ENCODE assay signal across 8 mouse cellular contexts in genomic region chr11:106762139-106762799, GRCm38 (mm10). TPM values are rescaled to one million over a fixed set of nuclear protein-coding genes. Genes with fewer than 3 reads are reported as not detected.
DNase-seq lines count a peak whose midpoint lies in the region; ATAC-seq and TF ChIP-seq lines count a peak whose summit lies in the region.

No protein-coding gene starts in this region.

- no peak overlapping the region for H3K4me3 ChIP-seq in layer of hippocampus, adult 2 months
- no peak overlapping the region for H3K4me3 ChIP-seq in embryonic facial prominence, embryonic 12.5 days
- H3K4me3 ChIP-seq in intestine, embryonic 15.5 days (replicated peaks): no peak overlapping the region

- H3K36me3 ChIP-seq in embryonic facial prominence, embryonic 12.5 days: peaks cover 21% of the 10 kb centered on the region
- 0 out of 2 replicates have a peak, but pooled peaks cover 3% of the 10 kb centered on the region for H3K36me3 ChIP-seq in intestine, embryonic 15.5 days

- peak overlapping the region; percentile 39; the same call in 1 of the 2 replicates for H3K27ac ChIP-seq in layer of hippocampus, adult 2 months
- H3K27ac ChIP-seq in embryonic facial prominence, embryonic 12.5 days: peak overlapping the region; percentile 80
- H3K27ac ChIP-seq in intestine, embryonic 15.5 days: peak overlapping the region; percentile 84

- no peak for DNase-seq in layer of hippocampus, adult 2 months (ENCODE audit: low spot score in 2 of 2)
- no peak for DNase-seq in layer of hippocampus, postnatal 14 days (ENCODE audit: low spot score in 2 of 2)
- peak; percentile 66 to 81 for DNase-seq in lung, postnatal 4 days
- peak; percentile 32 to 55 for DNase-seq in thymus, adult 18-20 months
- no peak for DNase-seq in retina, embryonic 14.5 days (ENCODE audit: low spot score)
- DNase-seq in urinary bladder, postnatal 25 days (ENCODE audit: low spot score): no peak

- peak; percentile 84 for ATAC-seq in embryonic facial prominence, embryonic 12.5 days (ENCODE audit: insufficient number of reproducible peaks, insufficient read depth, low FRiP score, low TSS enrichment)
- ATAC-seq in intestine, embryonic 15.5 days: peak; percentile 72

- WGBS in embryonic facial prominence, embryonic 12.5 days: 27% methylated on average over 5 of the region's 5 CpGs
- WGBS in intestine, embryonic 15.5 days: 23% methylated on average over 5 of the region's 5 CpGs

- no peak for TF ChIP-seq CTCF in layer of hippocampus, adult 2 months (conservative IDR thresholded peaks at IDR 0.05)

- peaks cover 18% of the 10 kb centered on the region for H3K4me1 ChIP-seq in embryonic facial prominence, embryonic 12.5 days
- peaks cover 17% of the 10 kb centered on the region for H3K4me1 ChIP-seq in intestine, embryonic 15.5 days (replicated peaks)

- no peaks in the 10 kb centered on the region for H3K27me3 ChIP-seq in embryonic facial prominence, embryonic 12.5 days
- H3K27me3 ChIP-seq in intestine, embryonic 15.5 days (replicated peaks): no peaks in the 10 kb centered on the region

- no peak overlapping the region; the same call in 1 of the 2 replicates for H3K4me2 ChIP-seq in embryonic facial prominence, embryonic 12.5 days (replicated peaks)
- H3K4me2 ChIP-seq in intestine, embryonic 15.5 days (replicated peaks): no peak overlapping the region

- H3K9me3 ChIP-seq in embryonic facial prominence, embryonic 12.5 days: no peaks in the 10 kb centered on the region
- no peaks in the 10 kb centered on the region for H3K9me3 ChIP-seq in intestine, embryonic 15.5 days

- H3K9ac ChIP-seq in embryonic facial prominence, embryonic 12.5 days: no peak overlapping the region
- H3K9ac ChIP-seq in intestine, embryonic 15.5 days: no peak overlapping the region

RNA-seq across cellular contexts. Expression of gene Milr1, which starts 11.2 kb away (rescaled TPM):
- total RNA-seq in layer of hippocampus, adult 2 months (2021): not detected
- not detected for total RNA-seq in layer of hippocampus, postnatal 14 days (2021)
- 1.4 TPM in 2 replicates for polyA plus RNA-seq in embryonic facial prominence, embryonic 12.5 days (2016; fragmentation: Nextera tagmentation; extraction: Ambion mirVana)
- polyA plus RNA-seq in intestine, embryonic 15.5 days (2015; fragmentation: Nextera tagmentation; extraction: Ambion mirVana): 2.0 TPM in 2 replicates

RNA-seq across cellular contexts. Expression of gene Pecam1, which starts 11.8 kb away (rescaled TPM):
- total RNA-seq in layer of hippocampus, adult 2 months (2021): 10 to 100 TPM; 15.9 to 20.4 TPM
- 10 to 100 TPM; 17.4 to 20.6 TPM for total RNA-seq in layer of hippocampus, postnatal 14 days (2021)
- 28.9 and 30.5 TPM in 2 replicates for polyA plus RNA-seq in embryonic facial prominence, embryonic 12.5 days (2016; fragmentation: Nextera tagmentation; extraction: Ambion mirVana)
- polyA plus RNA-seq in intestine, embryonic 15.5 days (2015; fragmentation: Nextera tagmentation; extraction: Ambion mirVana): 46.5 and 49.3 TPM in 2 replicates

RNA-seq across cellular contexts. Expression of gene Polg2, which starts 17.1 kb away (rescaled TPM):
- total RNA-seq in layer of hippocampus, adult 2 months (2021): 1 to 10 TPM; 3.1 to 5.0 TPM
- total RNA-seq in layer of hippocampus, postnatal 14 days (2021): 1 to 10 TPM; 3.3 to 5.3 TPM
- polyA plus RNA-seq in embryonic facial prominence, embryonic 12.5 days (2016; fragmentation: Nextera tagmentation; extraction: Ambion mirVana): 14.3 and 15.2 TPM in 2 replicates
- polyA plus RNA-seq in intestine, embryonic 15.5 days (2015; fragmentation: Nextera tagmentation; extraction: Ambion mirVana): 11.7 and 11.9 TPM in 2 replicates

RNA-seq across cellular contexts. Expression of gene Ddx5, which starts 26.7 kb away (rescaled TPM):
- 100 to 1,000 TPM; 779 to 834 TPM for total RNA-seq in layer of hippocampus, adult 2 months (2021)
- total RNA-seq in layer of hippocampus, postnatal 14 days (2021): 100 to 1,000 TPM; 684 to 691 TPM
- 390 and 406 TPM in 2 replicates for polyA plus RNA-seq in embryonic facial prominence, embryonic 12.5 days (2016; fragmentation: Nextera tagmentation; extraction: Ambion mirVana)
- polyA plus RNA-seq in intestine, embryonic 15.5 days (2015; fragmentation: Nextera tagmentation; extraction: Ambion mirVana): 257 and 283 TPM in 2 replicates

RNA-seq across cellular contexts. Expression of gene Cep95, which starts 26.8 kb away (rescaled TPM):
- 10 to 100 TPM; 13.6 to 18.8 TPM for total RNA-seq in layer of hippocampus, adult 2 months (2021)
- total RNA-seq in layer of hippocampus, postnatal 14 days (2021): 10 to 100 TPM; 12.9 to 15.1 TPM
- 28.1 and 30.2 TPM in 2 replicates for polyA plus RNA-seq in embryonic facial prominence, embryonic 12.5 days (2016; fragmentation: Nextera tagmentation; extraction: Ambion mirVana)
- 14.6 and 16.3 TPM in 2 replicates for polyA plus RNA-seq in intestine, embryonic 15.5 days (2015; fragmentation: Nextera tagmentation; extraction: Ambion mirVana)

Comparison
In these comparisons a context has a peak if more than half of its experiments do, and no peak if none do; other contexts are left out.
1. DNase-seq: peak in lung, postnatal 4 days (2 of 2) and thymus, adult 18-20 months (2 of 2); none in layer of hippocampus, adult 2 months (0 of 2), layer of hippocampus, postnatal 14 days (0 of 2), retina, embryonic 14.5 days (single experiment) and urinary bladder, postnatal 25 days (single experiment).
2. Peak in every context shown above with its lines, with median percentiles within 50 percentile points of each other: H3K27ac ChIP-seq.